10 mouse cellular contexts compared by ENCODE assay signal in genomic region chr3:65612387-65612786, GRCm38 (mm10). TPM values are rescaled to one million over a fixed set of nuclear protein-coding genes. Genes with fewer than 3 reads are reported as not detected.
DNase-seq lines count a peak whose midpoint lies in the region; ATAC-seq and TF ChIP-seq lines count a peak whose summit lies in the region.
"Had no signal": no experiment of that assay in that cellular context is flagged by ENCODE, and none has a peak within 500 bp of the region (broad histone marks: within the 10 kb centered on the region; RNA-seq: fewer than 3 reads in every experiment).

No protein-coding gene starts in this region.

- TF ChIP-seq EP300 in liver, postnatal 0 days (IDR thresholded peaks at IDR 0.05; ENCODE audit: low read depth) = no peak

- H3K27me3 ChIP-seq in heart, embryonic 11.5 days (ENCODE audit: control insufficient read depth, insufficient read depth, low read length) = no peaks in the 10 kb centered on the region
- H3K27me3 ChIP-seq in liver, postnatal 0 days (ENCODE audit: insufficient read depth, low read length) = no peaks in the 10 kb centered on the region
- no peaks in the 10 kb centered on the region for H3K27me3 ChIP-seq in liver, embryonic 11.5 days (replicated peaks; ENCODE audit: control insufficient read depth, insufficient read depth, low read length)
- H3K27me3 ChIP-seq in embryonic facial prominence, embryonic 15.5 days = no peaks in the 10 kb centered on the region
- no peaks in the 10 kb centered on the region for H3K27me3 ChIP-seq in stomach, embryonic 14.5 days (ENCODE audit: control insufficient read depth, insufficient read depth, low read length)
- H3K27me3 ChIP-seq: CH12.LX had no signal

- no peak for ATAC-seq in heart, embryonic 11.5 days (replicated peaks; ENCODE audit: insufficient number of reproducible peaks, low FRiP score, low TSS enrichment)
- no peak for ATAC-seq in liver, postnatal 0 days
- ATAC-seq in liver, embryonic 11.5 days (replicated peaks; ENCODE audit: low FRiP score) = no peak
- ATAC-seq in embryonic facial prominence, embryonic 15.5 days (ENCODE audit: insufficient number of reproducible peaks, low FRiP score, low TSS enrichment, low read depth) = no peak
- ATAC-seq in stomach, embryonic 14.5 days (ENCODE audit: insufficient number of reproducible peaks, insufficient read depth, low FRiP score, low read depth) = no peak

- no peaks in the 10 kb centered on the region for H3K36me3 ChIP-seq in heart, embryonic 11.5 days (ENCODE audit: control insufficient read depth, insufficient read depth, low read length)
- H3K36me3 ChIP-seq in liver, postnatal 0 days (replicated peaks; ENCODE audit: insufficient read depth, low read length) = no peaks in the 10 kb centered on the region
- H3K36me3 ChIP-seq in liver, embryonic 11.5 days (ENCODE audit: control insufficient read depth, insufficient read depth, low read length) = no peaks in the 10 kb centered on the region
- H3K36me3 ChIP-seq in embryonic facial prominence, embryonic 15.5 days = no peaks in the 10 kb centered on the region
- H3K36me3 ChIP-seq in stomach, embryonic 14.5 days (ENCODE audit: control insufficient read depth, insufficient read depth, low read length) = no peaks in the 10 kb centered on the region

- H3K4me1 ChIP-seq in heart, embryonic 11.5 days (ENCODE audit: control insufficient read depth, insufficient read depth, low read length) = no peaks in the 10 kb centered on the region
- peaks cover 7% of the 10 kb centered on the region; the same call in 1 of the 2 replicates for H3K4me1 ChIP-seq in liver, postnatal 0 days (ENCODE audit: insufficient read depth)
- no peaks in the 10 kb centered on the region for H3K4me1 ChIP-seq in liver, embryonic 11.5 days (replicated peaks; ENCODE audit: control insufficient read depth, insufficient read depth, low read length)
- peaks cover 11% of the 10 kb centered on the region for H3K4me1 ChIP-seq in embryonic facial prominence, embryonic 15.5 days
- H3K4me1 ChIP-seq in stomach, embryonic 14.5 days (ENCODE audit: control insufficient read depth, insufficient read depth, low read length) = 0 out of 2 replicates have a peak, but pooled peaks cover 5% of the 10 kb centered on the region

- no peak for TF ChIP-seq CTCF in liver, postnatal 0 days (IDR thresholded peaks at IDR 0.05; ENCODE audit: low read depth)

- H3K9ac ChIP-seq in heart, embryonic 11.5 days (ENCODE audit: low read depth, low read length) = no peak overlapping the region
- H3K9ac ChIP-seq in liver, postnatal 0 days (replicated peaks) = no peak overlapping the region
- no peak overlapping the region for H3K9ac ChIP-seq in liver, embryonic 11.5 days (ENCODE audit: low read depth, low read length)
- H3K9ac ChIP-seq in embryonic facial prominence, embryonic 15.5 days = no peak overlapping the region
- no peak overlapping the region for H3K9ac ChIP-seq in stomach, embryonic 14.5 days (replicated peaks; ENCODE audit: low read depth, low read length)

- no peak overlapping the region for H3K27ac ChIP-seq in heart, embryonic 11.5 days (ENCODE audit: low read depth, low read length)
- H3K27ac ChIP-seq in liver, postnatal 0 days (ENCODE audit: low read depth) = no peak overlapping the region
- H3K27ac ChIP-seq in liver, embryonic 11.5 days (ENCODE audit: low read depth, low read length) = no peak overlapping the region
- H3K27ac ChIP-seq in embryonic facial prominence, embryonic 15.5 days (replicated peaks) = peak overlapping the region; percentile 44; the same call in 1 of the 2 replicates
- H3K27ac ChIP-seq in stomach, embryonic 14.5 days (ENCODE audit: low read length) = peak overlapping the region; percentile 29; the same call in 1 of the 2 replicates

- DNase-seq in heart, adult 11 months = peak; percentile 94
- DNase-seq in liver, postnatal 0 days = no peak
- DNase-seq in liver, embryonic 11.5 days (ENCODE audit: low spot score) = no peak
- DNase-seq in cerebellum, adult 11-12 months = no peak
- no peak for DNase-seq in kidney, postnatal 36 days
- DNase-seq: cerebellum, adult 18-20 months had no signal

- no peak overlapping the region for H3K4me3 ChIP-seq in heart, embryonic 11.5 days (ENCODE audit: low read depth, low read length)
- no peak overlapping the region for H3K4me3 ChIP-seq in liver, postnatal 0 days (ENCODE audit: low read depth, low read length)
- H3K4me3 ChIP-seq in liver, embryonic 11.5 days (ENCODE audit: low read depth, low read length) = no peak overlapping the region
- H3K4me3 ChIP-seq in embryonic facial prominence, embryonic 15.5 days (replicated peaks) = no peak overlapping the region
- H3K4me3 ChIP-seq in stomach, embryonic 14.5 days (ENCODE audit: low read depth, low read length) = no peak overlapping the region

- H3K4me2 ChIP-seq in heart, embryonic 11.5 days = no peak overlapping the region
- peak overlapping the region; percentile 28; the same call in 1 of the 2 replicates for H3K4me2 ChIP-seq in liver, postnatal 0 days (ENCODE audit: low read depth, low read length)
- no peak overlapping the region for H3K4me2 ChIP-seq in liver, embryonic 11.5 days
- no peak overlapping the region for H3K4me2 ChIP-seq in embryonic facial prominence, embryonic 15.5 days (replicated peaks)
- no peak overlapping the region for H3K4me2 ChIP-seq in stomach, embryonic 14.5 days (replicated peaks; ENCODE audit: low read depth, low read length)

- WGBS in heart, embryonic 11.5 days (ENCODE audit: insufficient replicate concordance) = 79% methylated on average over 6 of the region's 6 CpGs
- 66% methylated on average over 6 of the region's 6 CpGs for WGBS in liver, postnatal 0 days (ENCODE audit: insufficient replicate concordance)
- 80% methylated on average over 6 of the region's 6 CpGs for WGBS in liver, embryonic 11.5 days
- WGBS in embryonic facial prominence, embryonic 15.5 days = 29% methylated on average over 6 of the region's 6 CpGs
- 50% methylated on average over 6 of the region's 6 CpGs for WGBS in stomach, embryonic 14.5 days

- no peaks in the 10 kb centered on the region for H3K9me3 ChIP-seq in heart, embryonic 11.5 days (replicated peaks; ENCODE audit: control insufficient read depth, low read length)
- H3K9me3 ChIP-seq in liver, postnatal 0 days (ENCODE audit: low read length) = no peaks in the 10 kb centered on the region
- no peaks in the 10 kb centered on the region for H3K9me3 ChIP-seq in liver, embryonic 11.5 days (ENCODE audit: control insufficient read depth, low read length)
- H3K9me3 ChIP-seq in embryonic facial prominence, embryonic 15.5 days (replicated peaks) = no peaks in the 10 kb centered on the region
- H3K9me3 ChIP-seq in stomach, embryonic 14.5 days (ENCODE audit: control insufficient read depth, low read depth, low read length) = no peaks in the 10 kb centered on the region

RNA-seq across cellular contexts. Expression of gene Lekr1, which starts 53.6 kb away (rescaled TPM):
- 5.4 and 7.2 TPM in 2 replicates for polyA plus RNA-seq in heart, embryonic 11.5 days (2014; fragmentation: Nextera tagmentation; extraction: Ambion mirVana)
- 1.0 TPM in 2 replicates for polyA plus RNA-seq in liver, postnatal 0 days (2015; fragmentation: Nextera tagmentation; extraction: Ambion mirVana)
- 3.7 and 4.8 TPM in 2 replicates for polyA plus RNA-seq in liver, embryonic 11.5 days (2014; fragmentation: Nextera tagmentation; extraction: Ambion mirVana)
- 8.1 TPM in 2 replicates for polyA plus RNA-seq in embryonic facial prominence, embryonic 15.5 days (2015; fragmentation: Nextera tagmentation; extraction: Ambion mirVana)
- 11.7 and 12.3 TPM in 2 replicates for polyA plus RNA-seq in stomach, embryonic 14.5 days (2014; fragmentation: Nextera tagmentation; extraction: Ambion mirVana)

Comparison
In these comparisons a context has a peak if more than half of its experiments do, and no peak if none do; other contexts are left out.
1. H3K27ac ChIP-seq: peak in embryonic facial prominence, embryonic 15.5 days (single experiment) and stomach, embryonic 14.5 days (single experiment); none in heart, embryonic 11.5 days (single experiment), liver, postnatal 0 days (single experiment) and liver, embryonic 11.5 days (single experiment).